Mouse (Mus musculus) G1E-ER4 (cell line): ENCODE results near the gene Trmt5. TPM values are rescaled to one million over a fixed set of nuclear protein-coding genes. Genes with fewer than 3 reads are reported as not detected.

Experiments used
- GATA1 ChIP-seq: IDR thresholded peaks from one replicate; pipeline ENCODE4 v1.8.0; 2012; ENCODE audit warnings: low read length, inconsistent platforms
- polyA plus RNA-seq: library from polyadenylated mRNA; stranded (reverse); fragments of >175 nt; gene quantifications from 2 replicates; pipeline ENCODE4 v1.2.3, GENCODE M21; 2012

The Trmt5 gene
- polyA plus RNA-seq, 1 experiment: 3.2 TPM

DNA sequence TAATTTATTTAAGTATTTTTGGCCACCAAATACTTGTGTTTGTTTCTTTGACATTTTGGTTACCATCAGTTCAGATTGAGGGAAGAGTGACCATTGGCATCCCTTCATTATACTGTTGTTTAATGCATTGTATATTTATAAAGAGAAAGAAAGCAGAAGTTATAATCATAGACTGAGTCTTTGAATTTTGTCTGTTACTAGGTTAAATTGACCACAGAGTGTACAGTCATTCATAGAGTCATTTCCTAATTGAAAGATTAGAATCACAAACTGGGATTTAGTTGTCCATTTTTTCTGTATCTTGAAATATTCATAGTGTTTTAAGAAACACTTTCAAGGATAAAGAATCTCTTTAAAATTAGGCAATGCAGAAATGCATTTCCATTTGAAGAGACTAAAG is 55.0 kb downstream of the Trmt5 start:
- TF ChIP-seq GATA1: no peak

DNA sequence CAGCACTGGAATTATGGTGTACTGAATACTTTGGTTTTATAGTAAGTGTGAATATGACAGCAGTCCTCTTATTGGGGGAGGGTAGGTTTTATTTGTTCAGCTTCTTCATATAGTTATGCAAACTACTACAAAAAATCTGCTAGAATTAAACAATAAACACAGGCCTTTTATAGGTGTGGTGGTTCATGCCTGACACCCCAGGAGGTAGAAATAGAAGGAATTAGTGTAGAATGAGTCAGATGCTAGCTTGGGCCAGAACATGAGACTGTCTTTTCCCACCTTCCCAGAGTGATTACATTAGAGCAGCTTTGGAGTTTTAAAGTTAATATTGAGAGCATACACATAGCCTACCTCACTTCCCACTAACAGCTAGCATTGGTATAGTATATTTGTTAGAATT is 56.3 kb downstream of the Trmt5 start:
- no peak for TF ChIP-seq GATA1

Other genes starting within 250 kb of the Trmt5 start
- gene Six1, start 232.8 kb downstream of the Trmt5 start, polyA plus RNA-seq: 9.8 and 11.0 TPM in 2 replicates
- 1.1 and 1.3 TPM in 2 replicates for gene Six4, start 173.3 kb downstream of the Trmt5 start, polyA plus RNA-seq
- gene Mnat1, start 163.0 kb downstream of the Trmt5 start, polyA plus RNA-seq: 2.2 TPM in 2 replicates
- 1.6 and 2.3 TPM in 2 replicates for gene Slc38a6, start 69 bp upstream of the Trmt5 start, polyA plus RNA-seq